Mouse (Mus musculus) gastrocnemius, postnatal 14 days (tissue): ENCODE data around the gene Rab29. TPM values are rescaled to one million over a fixed set of nuclear protein-coding genes. Genes with fewer than 3 reads are reported as not detected.
"Not testable (repeated sequence)": the region's sequence is repeated elsewhere in the genome, so short reads cannot be mapped to it uniquely, and the experiment has no call there.

Experiments used
- DNase-seq: peaks from one replicate; pipeline ENCODE4 v3.0.0; 2021; ENCODE audit warnings: mixed read lengths
- intact Hi-C: fragments of 180-260 bp; cut with DNase I; formaldehyde crosslinking; loops from one replicate; pipeline ENCODE4 v1.15.1; 2025; ENCODE audit warnings: low total_unique reads
- long read RNA-seq, 2 experiments: library from polyadenylated mRNA; stranded (forward); transcript quantifications; one replicate each; pipeline ENCODE4 v2.0.0; 2021
- total RNA-seq, 2 experiments: library from RNA; stranded (reverse); gene quantifications; 2 replicates each; pipeline ENCODE4 v1.2.3; 2021

Rab29 gene
- 1 to 10 TPM; 5.3 to 8.2 TPM for total RNA-seq
- long read RNA-seq, experiment 1, transcript Rab29-202 (5 exons, 1,202 nt): major isoform, 5 of 8 reads
- long read RNA-seq, experiment 1, partial matches to known transcripts: 0 of 8 reads
- long read RNA-seq, experiment 1, other reads (novel, unspliced or antisense): 2 of 8 reads
- long read RNA-seq, experiment 2, transcript Rab29-202 (5 exons, 1,202 nt): major isoform, 7 of 7 reads
- long read RNA-seq, experiment 2, partial matches to known transcripts: 0 of 7 reads
- long read RNA-seq, experiment 2, other reads (novel, unspliced or antisense): 0 of 7 reads

DNA sequence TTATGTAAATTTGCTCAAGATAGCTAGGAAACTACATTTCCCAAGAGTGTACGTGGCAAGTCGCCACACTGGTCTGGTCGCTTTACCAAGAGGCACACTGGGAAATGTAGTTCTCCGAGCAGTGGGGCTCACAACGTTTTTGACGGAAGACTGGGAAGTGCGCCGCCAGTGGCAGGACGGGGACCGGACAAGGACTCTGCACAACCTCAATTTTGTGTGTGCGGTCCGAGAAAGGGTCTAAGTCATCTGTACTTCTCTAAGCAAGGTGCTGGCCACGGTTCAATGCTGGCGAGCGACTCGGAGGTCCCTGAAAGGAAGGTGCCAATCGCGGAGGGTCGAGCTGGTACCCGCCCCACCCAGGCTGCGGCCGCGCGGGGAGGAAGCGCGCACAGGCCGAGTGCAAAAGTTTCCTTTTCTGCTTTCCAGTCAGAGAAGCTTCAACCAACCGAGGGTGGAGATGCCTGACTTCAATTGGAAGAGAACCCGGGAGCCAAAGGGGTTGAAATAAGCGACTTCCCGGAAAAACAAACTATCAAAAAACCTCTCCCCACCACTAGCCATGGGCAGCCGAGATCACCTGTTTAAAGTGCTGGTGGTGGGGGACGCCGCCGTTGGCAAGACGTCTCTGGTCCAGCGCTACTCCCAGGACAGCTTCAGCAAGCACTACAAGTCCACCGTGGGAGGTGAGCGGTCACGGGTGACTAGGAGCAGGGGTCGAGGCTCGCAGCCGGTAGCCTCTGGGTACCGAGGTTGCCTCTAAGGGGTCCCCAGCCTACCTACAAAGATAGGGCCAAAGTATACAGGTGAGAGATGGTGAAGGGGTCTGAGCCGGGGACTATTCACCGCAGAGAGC is at the start of gene Rab29:
Rab29 (plus strand) TSS at position 132 of the 853 bp plus-strand sequence.
- DNase-seq: peak; percentile 93
- intact Hi-C loops: no loop called here

GRCm38 (mm10) chr1:131820353-131820752 is 46.7 kb upstream of the Rab29 start:
- DNase-seq, intact Hi-C loops: not testable (repeated sequence)

DNA sequence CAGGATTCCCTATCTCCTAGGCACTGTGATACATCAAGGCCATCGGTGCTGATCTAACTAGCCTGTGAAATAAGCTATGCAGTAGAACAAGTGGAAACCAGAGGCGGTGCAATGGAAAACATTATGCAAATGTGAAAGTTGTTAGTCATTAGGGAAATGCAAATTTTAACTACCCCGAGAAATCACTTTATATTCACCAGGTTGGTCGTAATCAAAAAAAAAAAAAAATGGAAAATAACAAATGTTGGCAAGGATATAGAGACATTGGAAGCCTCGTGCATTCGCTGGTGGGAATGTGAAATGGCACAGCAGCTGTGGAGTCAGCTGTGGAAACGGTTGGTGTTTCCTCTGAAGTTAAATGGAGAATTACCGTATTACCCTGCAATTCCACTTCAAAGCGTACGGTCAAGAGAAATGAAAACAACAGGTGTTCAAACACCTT is 46.1 kb upstream of the Rab29 start:
- intact Hi-C loops: no loop called here
- no peak for DNase-seq

DNA sequence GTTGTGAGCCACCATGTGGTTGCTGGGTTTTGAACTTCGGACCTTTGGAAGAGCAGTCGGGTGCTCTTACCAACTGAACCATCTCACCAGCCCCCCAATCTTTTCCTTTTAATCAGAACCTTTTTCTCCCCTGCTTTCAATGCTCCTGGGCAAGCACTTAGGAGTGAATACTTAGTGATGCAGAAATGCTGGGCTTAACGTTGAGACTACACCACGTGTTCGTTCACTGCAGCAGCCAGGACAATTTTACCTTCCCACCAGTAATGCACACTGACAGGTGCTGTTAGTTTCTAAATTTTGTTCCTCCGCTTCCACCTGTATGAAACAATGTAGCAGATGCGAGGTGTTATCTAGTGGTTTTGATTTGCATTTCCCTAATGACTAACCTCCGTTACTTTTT is 44.7 kb upstream of the Rab29 start:
- intact Hi-C loops: no loop called here
- no peak for DNase-seq

- intact Hi-C loops: no loop called here
- no peak for DNase-seq
Measured at GRCm38 (mm10) chr1:131822856-131823492, 44.0 kb upstream of the Rab29 start.

DNA sequence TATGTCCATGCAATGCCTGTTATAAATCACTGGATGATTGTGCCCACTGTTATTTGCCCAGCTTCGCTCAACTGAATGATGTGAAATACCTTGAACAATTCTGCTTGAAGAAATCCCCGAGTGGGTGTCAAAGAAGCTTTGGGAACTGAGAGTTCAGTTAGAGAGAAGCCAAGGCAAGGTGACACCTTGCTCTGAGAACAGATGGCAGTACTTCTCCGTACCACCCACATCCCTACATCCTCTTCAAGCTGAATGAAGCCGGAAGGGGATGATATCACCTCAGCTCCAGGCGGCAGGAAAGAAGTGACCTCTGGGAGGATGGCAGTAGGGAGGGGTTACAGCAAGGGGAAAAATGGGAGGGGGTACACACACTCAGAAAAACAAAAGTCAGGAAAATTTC is 43.5 kb upstream of the Rab29 start:
- intact Hi-C loops: no loop called here
- DNase-seq: no peak

DNA sequence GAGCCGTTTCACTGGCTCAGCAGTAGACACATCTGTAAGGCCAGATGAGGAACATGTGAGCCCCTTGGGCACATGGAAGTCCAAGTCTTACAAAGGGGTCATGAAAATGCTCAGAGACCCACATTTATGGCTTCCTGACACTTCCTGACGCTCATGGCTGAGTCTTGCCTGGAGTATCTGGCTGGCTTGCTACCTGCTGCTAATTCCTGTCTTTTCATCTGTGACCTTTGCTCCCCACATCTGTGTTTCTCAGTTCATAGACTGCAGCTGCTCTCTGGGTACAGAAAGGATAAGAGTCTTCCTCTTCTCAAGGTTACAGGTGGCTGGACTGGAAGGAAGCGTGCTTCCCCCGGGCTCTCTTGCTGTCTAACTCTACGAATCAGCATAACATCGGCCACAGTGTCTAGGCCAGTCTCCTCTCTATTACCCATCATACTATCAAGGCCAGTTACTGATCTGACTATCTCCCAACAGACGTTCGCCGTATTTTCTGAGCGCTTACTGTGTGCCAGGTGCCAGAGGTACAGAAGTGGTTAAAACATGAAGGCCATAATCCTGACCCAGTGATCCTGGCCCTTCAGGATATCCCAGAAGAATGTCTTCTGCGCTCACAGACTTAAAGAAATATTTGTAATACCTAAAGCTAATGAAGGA is 42.4 kb upstream of the Rab29 start:
- no peak for DNase-seq
- intact Hi-C loops: no loop called here

- intact Hi-C loops: no loop called here
- DNase-seq: no peak
Measured at GRCm38 (mm10) chr1:131827207-131827786, 39.7 kb upstream of the Rab29 start, which contains the start of gene Slc41a1. TSS of gene Slc41a1 (plus strand) at chr1:131827493.

DNA sequence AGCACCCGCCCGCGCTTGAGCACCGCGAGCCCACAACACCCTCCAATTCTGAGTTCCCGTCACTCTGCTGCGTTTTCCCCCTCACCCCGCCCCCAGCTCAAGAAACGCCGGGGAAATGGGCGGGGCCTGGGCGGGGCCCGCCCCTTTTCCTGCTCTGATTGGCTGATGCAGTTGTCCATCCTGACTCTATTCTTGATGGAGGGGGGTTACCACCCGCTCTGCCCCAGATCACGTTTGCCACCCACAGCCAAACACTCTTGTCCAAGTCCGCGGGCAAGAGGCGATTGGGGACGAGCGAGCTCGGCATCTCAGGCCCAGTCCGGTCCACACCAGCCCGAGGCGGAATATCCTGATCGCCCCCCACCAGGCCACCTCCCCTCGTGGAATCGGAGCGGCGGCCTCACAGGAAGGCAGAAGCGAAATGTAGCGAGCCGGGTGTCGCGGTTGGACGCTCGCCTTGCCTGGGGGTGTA is 39.2 kb upstream of the Rab29 start:
- intact Hi-C loops: no loop called here
- DNase-seq: peak; percentile 91

DNA sequence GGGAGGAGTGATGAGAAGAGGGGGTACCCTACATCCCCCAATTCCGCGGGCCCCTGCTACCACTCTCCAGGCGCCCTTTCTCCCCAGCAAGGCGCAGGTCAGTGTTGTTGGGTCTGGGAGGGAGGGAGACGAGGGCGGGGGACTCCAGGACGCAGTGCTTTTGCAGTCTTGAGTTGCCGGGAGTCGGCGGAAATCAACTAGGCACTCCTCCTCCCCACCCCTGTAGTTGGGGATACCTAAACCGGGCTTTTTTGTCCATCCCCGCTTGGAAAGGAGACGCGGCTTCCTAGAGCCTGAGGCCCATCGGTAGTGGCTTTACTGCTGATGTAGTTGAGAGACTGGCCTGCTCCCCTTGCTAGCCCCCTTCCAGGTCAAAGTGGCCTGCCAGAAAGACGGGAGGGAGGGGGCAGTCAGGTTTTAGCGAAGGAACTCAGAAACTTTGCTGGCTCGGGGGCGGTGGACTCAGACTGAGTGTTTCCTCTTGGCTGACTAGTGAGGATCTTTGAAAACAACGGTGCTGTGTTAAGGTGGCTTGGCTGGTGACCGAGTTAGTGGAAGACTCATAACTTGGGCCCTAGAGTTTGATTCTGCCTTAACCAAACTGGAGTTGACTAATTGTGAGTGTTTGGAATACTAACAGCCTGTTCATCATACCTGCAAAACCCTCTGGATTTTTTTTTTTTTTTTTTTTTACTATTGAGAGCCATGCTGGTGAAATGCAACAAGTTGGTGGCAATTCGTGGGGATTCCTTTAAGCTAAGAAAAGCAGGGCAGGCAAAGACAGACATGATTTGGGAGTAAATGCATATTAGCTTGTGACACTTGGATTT is 38.5 kb upstream of the Rab29 start:
- intact Hi-C loops: no loop called here
- DNase-seq: no peak

- intact Hi-C loops: no loop called here
Measured at GRCm38 (mm10) chr1:131829279-131829678, 37.7 kb upstream of the Rab29 start.

DNA sequence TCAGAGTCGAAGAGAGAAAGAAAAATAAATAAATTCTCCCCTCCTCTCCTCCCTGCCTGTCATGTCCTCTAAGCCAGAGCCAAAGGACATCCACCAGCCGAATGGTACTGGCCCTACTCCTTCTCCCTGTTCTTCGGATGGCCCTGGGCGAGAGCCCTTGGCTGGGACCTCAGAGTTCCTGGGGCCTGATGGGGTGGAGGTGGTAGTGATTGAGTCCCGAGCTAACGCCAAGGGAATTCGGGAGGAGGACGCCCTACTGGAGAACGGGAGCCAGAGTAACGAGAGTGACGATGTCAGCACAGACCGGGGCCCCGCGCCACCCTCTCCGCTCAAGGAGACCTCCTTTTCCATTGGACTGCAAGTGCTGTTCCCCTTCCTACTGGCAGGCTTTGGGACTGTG is 36.5 kb upstream of the Rab29 start:
- no peak for DNase-seq
- intact Hi-C loops: no loop called here

More at GRCm38 (mm10) chr1:131829279-131829678, 37.7 kb upstream of the Rab29 start:
- DNase-seq: no peak

DNA sequence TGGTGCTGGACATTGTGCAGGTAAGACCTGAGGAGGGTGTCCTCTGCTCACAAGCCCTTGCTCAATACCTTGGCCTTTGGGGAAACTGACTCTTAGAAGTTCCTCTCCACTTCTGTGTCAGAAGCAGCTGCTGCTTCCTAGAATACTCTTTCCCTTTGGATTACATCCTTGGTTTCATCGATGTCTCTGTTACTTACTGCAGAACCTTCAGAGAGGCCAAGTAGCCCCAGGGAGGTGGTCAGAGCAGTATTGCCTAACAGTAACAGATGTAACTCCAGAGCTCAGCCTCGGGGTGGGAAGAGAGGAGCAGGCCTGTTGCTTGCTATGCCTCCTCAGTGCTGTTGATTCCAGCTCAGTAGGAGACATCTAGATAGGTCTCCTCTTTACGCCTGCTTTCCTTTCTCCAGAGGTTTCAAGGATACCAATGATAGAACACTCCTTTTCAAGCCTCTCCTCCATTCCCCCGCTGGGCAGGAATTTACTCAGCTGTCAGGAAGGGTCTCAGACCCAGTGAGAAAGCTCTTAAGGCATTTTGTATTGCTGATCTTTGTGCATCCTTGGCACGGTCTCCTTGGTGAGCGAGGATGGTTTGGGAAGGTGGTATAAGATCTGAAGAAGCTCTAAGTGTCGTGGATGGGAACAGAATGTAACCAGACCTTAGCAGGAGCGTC is 35.9 kb upstream of the Rab29 start:
- intact Hi-C loops: no loop called here

DNA sequence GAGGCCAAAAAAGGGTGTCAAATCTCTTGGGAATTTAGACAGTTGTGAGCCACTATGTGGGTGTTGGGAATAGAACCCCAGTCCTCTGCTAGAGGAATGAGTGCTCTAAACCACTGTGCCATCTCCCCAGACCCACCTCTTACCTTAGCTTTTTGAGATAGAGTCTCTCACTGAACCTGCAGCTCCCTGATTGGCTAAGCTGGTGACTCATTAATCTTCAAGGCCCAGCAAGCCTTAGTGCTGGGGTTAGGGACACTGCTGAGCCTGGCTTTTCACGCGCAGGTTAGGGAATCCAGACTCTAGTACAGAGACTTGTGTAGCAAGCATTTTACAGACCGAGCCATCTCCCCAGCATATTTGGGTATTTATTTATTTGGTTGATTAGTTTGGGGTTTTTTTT is 30.0 kb upstream of the Rab29 start:
- intact Hi-C loops: no loop called here

More for the DNA sequence above, 35.9 kb upstream of the Rab29 start:
- DNase-seq: no peak

GRCm38 (mm10) chr1:131838542-131838941 is 28.5 kb upstream of the Rab29 start:
- no peak for DNase-seq
- intact Hi-C loops: no loop called here

More for the DNA sequence above, 30.0 kb upstream of the Rab29 start:
- DNase-seq: no peak

DNA sequence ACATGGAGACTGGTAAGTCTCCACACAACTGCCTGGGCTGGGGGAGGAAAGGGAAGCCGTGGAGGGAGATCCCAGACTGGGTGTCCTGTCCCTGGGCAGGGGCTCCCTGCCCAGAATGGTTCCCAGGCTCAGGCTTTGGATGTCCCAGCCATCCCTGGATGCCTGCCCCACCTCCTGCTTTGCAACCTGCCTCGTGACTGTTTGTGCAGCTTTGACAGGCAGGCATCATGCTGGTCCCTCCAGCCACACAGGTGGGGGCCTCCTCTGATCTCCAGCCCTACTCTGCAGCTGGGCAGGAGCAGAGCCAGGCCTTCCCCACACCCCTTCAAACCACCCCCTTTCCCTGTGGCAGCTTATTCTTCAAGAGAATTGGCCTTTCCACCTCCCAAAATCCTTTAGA is 27.7 kb upstream of the Rab29 start:
- intact Hi-C loops: no loop called here
- peak; percentile 42 for DNase-seq

- intact Hi-C loops: no loop called here
- no peak for DNase-seq
Measured at GRCm38 (mm10) chr1:131842221-131842620, 24.8 kb upstream of the Rab29 start.

DNA sequence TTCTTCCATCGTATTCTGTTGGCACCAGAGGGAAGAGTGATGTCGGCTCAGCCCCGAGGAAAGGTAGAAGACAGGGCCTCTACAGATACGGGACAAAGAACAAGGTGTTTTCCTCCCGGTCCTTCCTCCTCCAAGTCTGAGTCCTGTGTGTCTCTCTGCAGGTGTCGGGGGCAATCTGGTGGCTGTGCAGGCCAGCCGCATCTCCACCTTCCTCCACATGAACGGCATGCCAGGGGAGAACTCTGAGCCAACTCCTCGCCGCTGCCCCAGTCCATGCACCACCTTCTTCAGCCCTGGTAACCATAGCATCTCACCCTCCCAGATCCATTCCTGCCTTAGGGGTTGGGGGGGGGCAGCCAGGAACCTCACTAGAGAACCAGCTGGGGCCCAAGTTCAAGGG is 23.3 kb upstream of the Rab29 start:
- DNase-seq: no peak
- intact Hi-C loops: no loop called here
